Mouse (Mus musculus) MEL (cell line): ENCODE data around the gene Acox3. TPM values are rescaled to one million over a fixed set of nuclear protein-coding genes. Genes with fewer than 3 reads are reported as not detected.

Experiments used
- DNase-seq: peaks from one replicate; pipeline ENCODE4 v3.0.0; 2011; ENCODE audit warnings: low read depth, low spot score
- H3K27ac ChIP-seq: 2 replicates; pipeline ENCODE4 v1.5.1; 2012; ENCODE audit warnings: low read depth, mild to moderate bottlenecking, control low read depth, low read length, moderate library complexity; ENCODE audit not compliant: control insufficient read depth
- H3K27me3 ChIP-seq, 2 experiments: fragments of 150-350 bp in 1 of 2; sonication (generic) in 1 of 2; 2 replicates each; pipeline ENCODE4 v1.6.1; 2012; ENCODE audit warnings: low read length in 2 of 2, mild to moderate bottlenecking in 2 of 2, improper control_type of control experiment in 1 of 2, moderate library complexity in 1 of 2; ENCODE audit not compliant: insufficient read depth in 2 of 2, control insufficient read depth in 1 of 2
- H3K36me3 ChIP-seq, 2 experiments: 2 replicates each; pipeline ENCODE4 v1.6.1; 2012 to 2014; ENCODE audit warnings: low read length in 2 of 2, improper control_type of control experiment in 1 of 2, inconsistent platforms in 1 of 2, mild to moderate bottlenecking in 1 of 2; ENCODE audit not compliant: insufficient read depth in 2 of 2, control insufficient read depth in 1 of 2
- H3K4me1 ChIP-seq, 2 experiments: fragments of 150-350 bp in 1 of 2; sonication (generic) in 1 of 2; 2 replicates each; pipeline ENCODE4 v1.6.1; 2012; ENCODE audit warnings: low read length in 2 of 2, improper control_type of control experiment in 1 of 2, mild to moderate bottlenecking in 1 of 2; ENCODE audit not compliant: insufficient read depth in 2 of 2, control insufficient read depth in 1 of 2
- H3K4me3 ChIP-seq, 2 experiments: fragments of 150-350 bp in 1 of 2; sonication (generic) in 1 of 2; 2 replicates each; pipeline ENCODE4 v1.5.1; 2012; ENCODE audit warnings: low read depth in 2 of 2, low read length in 2 of 2, mild to moderate bottlenecking in 2 of 2, moderate library complexity in 2 of 2, control low read depth in 1 of 2, improper control_type of control experiment in 1 of 2; ENCODE audit not compliant: control insufficient read depth in 1 of 2, insufficient read depth in 1 of 2
- H3K79me2 ChIP-seq: 2 replicates; pipeline ENCODE4 v1.6.1; 2012; ENCODE audit warnings: mild to moderate bottlenecking, low read length, moderate library complexity; ENCODE audit not compliant: control insufficient read depth, poor library complexity, insufficient read depth
- H3K9ac ChIP-seq: 2 replicates; pipeline ENCODE4 v1.6.1; 2012; ENCODE audit warnings: low read depth, mild to moderate bottlenecking, control low read depth, low read length, moderate library complexity; ENCODE audit not compliant: control insufficient read depth, poor library complexity, severe bottlenecking
- H3K9me3 ChIP-seq: fragments of 150-350 bp; sonication (generic); replicated peaks from 2 replicates; pipeline ENCODE4 v1.6.1; 2012; ENCODE audit warnings: mild to moderate bottlenecking, low read length, improper control_type of control experiment, moderate library complexity; ENCODE audit not compliant: insufficient read depth
- BHLHE40 ChIP-seq: IDR thresholded peaks from 2 replicates; pipeline ENCODE4 v1.6.1; 2012; ENCODE audit warnings: low read depth, mild to moderate bottlenecking, inconsistent platforms, low read length, improper control_type of control experiment, borderline replicate concordance
- CHD2 ChIP-seq: IDR thresholded peaks from 2 replicates; pipeline ENCODE4 v1.6.1; 2011; ENCODE audit warnings: low read length, improper control_type of control experiment
- E2F4 ChIP-seq: IDR thresholded peaks from 2 replicates; pipeline ENCODE4 v1.6.1; 2011; ENCODE audit warnings: low read depth, low read length, improper control_type of control experiment, borderline replicate concordance
- ELF1 ChIP-seq: IDR thresholded peaks from 2 replicates; pipeline ENCODE4 v1.6.1; 2014; ENCODE audit warnings: low read depth, mild to moderate bottlenecking, inconsistent platforms, low read length, improper control_type of control experiment, moderate library complexity
- ETS1 ChIP-seq: IDR thresholded peaks from 2 replicates; pipeline ENCODE4 v1.6.1; 2012; ENCODE audit warnings: low read depth, mild to moderate bottlenecking, inconsistent platforms, low read length, improper control_type of control experiment, moderate library complexity
- GATA1 ChIP-seq: IDR thresholded peaks from 2 replicates; pipeline ENCODE4 v1.6.1; 2011; ENCODE audit warnings: low read depth, low read length, improper control_type of control experiment
- MAFK ChIP-seq: IDR thresholded peaks from 2 replicates; pipeline ENCODE4 v1.6.1; 2011; ENCODE audit warnings: low read depth, mild to moderate bottlenecking, low read length, improper control_type of control experiment, borderline replicate concordance
- MAX ChIP-seq: IDR thresholded peaks from 2 replicates; pipeline ENCODE4 v1.6.1; 2011; ENCODE audit warnings: low read length, improper control_type of control experiment
- MEF2A ChIP-seq: IDR thresholded peaks from 2 replicates; pipeline ENCODE4 v1.6.1; 2014; ENCODE audit warnings: low read depth, mild to moderate bottlenecking, inconsistent platforms, low read length, improper control_type of control experiment; ENCODE audit not compliant: poor library complexity, insufficient replicate concordance, severe bottlenecking; ENCODE audit errors: extremely low read depth
- MXI1 ChIP-seq: IDR thresholded peaks from 2 replicates; pipeline ENCODE4 v1.6.1; 2011; ENCODE audit warnings: mild to moderate bottlenecking, low read depth, low read length, improper control_type of control experiment
- NRF1 ChIP-seq: IDR thresholded peaks from 2 replicates; pipeline ENCODE4 v1.6.1; 2014; ENCODE audit warnings: low read depth, mild to moderate bottlenecking, inconsistent platforms, low read length, improper control_type of control experiment, moderate library complexity; ENCODE audit not compliant: poor library complexity, insufficient read depth, severe bottlenecking
- POLR2AphosphoS5 ChIP-seq: IDR thresholded peaks from 2 replicates; pipeline ENCODE4 v1.6.1; 2012; ENCODE audit warnings: low read depth, borderline replicate concordance, mild to moderate bottlenecking, inconsistent platforms, low read length, moderate library complexity, mixed read lengths
- SIN3A ChIP-seq: IDR thresholded peaks from 2 replicates; pipeline ENCODE4 v1.6.1; 2012; ENCODE audit warnings: low read length, improper control_type of control experiment, inconsistent platforms
- SMC3 ChIP-seq: IDR thresholded peaks from 2 replicates; pipeline ENCODE4 v1.6.1; 2011; ENCODE audit warnings: low read depth, low read length, improper control_type of control experiment
- TAL1 ChIP-seq: IDR thresholded peaks from 2 replicates; pipeline ENCODE4 v1.6.1; 2012; ENCODE audit warnings: mild to moderate bottlenecking, inconsistent platforms, low read length, moderate library complexity, mixed read lengths
- TBP ChIP-seq: IDR thresholded peaks from 2 replicates; pipeline ENCODE4 v1.8.0; 2011; ENCODE audit warnings: low read depth, low read length, improper control_type of control experiment
- USF1 ChIP-seq: IDR thresholded peaks from 2 replicates; pipeline ENCODE4 v1.6.1; 2014; ENCODE audit warnings: low read depth, mild to moderate bottlenecking, inconsistent platforms, low read length, improper control_type of control experiment, moderate library complexity
- USF2 ChIP-seq, 2 experiments: IDR thresholded peaks; 2 replicates each; pipeline ENCODE4 v1.6.1; 2011 to 2012; ENCODE audit warnings: improper control_type of control experiment in 2 of 2, low read length in 2 of 2, borderline replicate concordance in 1 of 2, inconsistent platforms in 1 of 2, low read depth in 1 of 2, mild to moderate bottlenecking in 1 of 2; ENCODE audit not compliant: insufficient read depth in 1 of 2
- ZKSCAN1 ChIP-seq: IDR thresholded peaks from 2 replicates; pipeline ENCODE4 v1.6.1; 2012; ENCODE audit warnings: low read depth, mild to moderate bottlenecking, inconsistent platforms, low read length, improper control_type of control experiment, moderate library complexity
- ZMIZ1 ChIP-seq: IDR thresholded peaks from 2 replicates; pipeline ENCODE4 v1.6.1; 2012; ENCODE audit warnings: low read depth, mild to moderate bottlenecking, inconsistent platforms, low read length, improper control_type of control experiment, moderate library complexity
- polyA plus RNA-seq, 2 experiments: library from polyadenylated mRNA; stranded (reverse) in 1 of 2; unstranded in 1 of 2; fragments of >175 nt in 1 of 2; fragments of >200 nt in 1 of 2; gene quantifications; 2 replicates each; pipeline versions ENCODE4 v1.2.1 to v1.2.4; 2012; ENCODE audit warnings: low replicate concordance in 2 of 2, low read depth in 1 of 2; ENCODE audit not compliant: insufficient read length in 2 of 2, insufficient read depth in 1 of 2, missing spikeins in 1 of 2
- total RNA-seq: library from RNA; depleted of rRNA; stranded (reverse); fragments of 300-350 nt; gene quantifications from 2 replicates; pipeline ENCODE4 v1.2.3, GENCODE M21; 2012

The Acox3 gene
- total and polyA plus RNA-seq, 3 experiments = 6.5 to 11.4 TPM; not detected in 1

DNA sequence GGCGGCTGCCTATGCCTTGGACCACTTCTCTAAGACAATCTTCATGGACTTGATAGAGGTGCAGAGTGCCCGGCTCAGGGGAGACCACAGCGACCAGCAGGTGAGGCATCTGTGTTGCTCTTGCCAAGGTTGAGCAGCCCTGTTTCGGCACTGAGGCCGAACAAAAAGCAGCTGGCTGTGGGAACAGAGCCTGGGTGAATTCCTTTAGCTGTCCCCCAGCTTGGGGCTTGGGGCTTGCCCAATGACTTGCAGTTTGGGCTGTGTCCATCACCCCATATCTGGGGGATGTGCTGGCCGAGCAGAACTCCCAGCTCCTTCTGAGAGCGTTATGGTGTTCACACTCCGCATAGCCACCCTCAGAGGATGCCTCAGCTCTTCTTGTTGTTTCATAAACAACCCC, 18.7 kb downstream of the Acox3 start:
- Histone ChIP-seq H3K4me1 (no peaks in the 10 kb centered on the region), H3K36me3 (no peaks in the 10 kb centered on the region), H3K9ac (no peak overlapping the region), H3K27me3 (no peaks in the 10 kb centered on the region), H3K9me3 (no peaks in the 10 kb centered on the region), H3K79me2 (no peaks in the 10 kb centered on the region), H3K27ac (no peak overlapping the region), H3K4me3 (no peak overlapping the region)
- DNase-seq = no peak
- no peak for TF ChIP-seq POLR2AphosphoS5

DNA sequence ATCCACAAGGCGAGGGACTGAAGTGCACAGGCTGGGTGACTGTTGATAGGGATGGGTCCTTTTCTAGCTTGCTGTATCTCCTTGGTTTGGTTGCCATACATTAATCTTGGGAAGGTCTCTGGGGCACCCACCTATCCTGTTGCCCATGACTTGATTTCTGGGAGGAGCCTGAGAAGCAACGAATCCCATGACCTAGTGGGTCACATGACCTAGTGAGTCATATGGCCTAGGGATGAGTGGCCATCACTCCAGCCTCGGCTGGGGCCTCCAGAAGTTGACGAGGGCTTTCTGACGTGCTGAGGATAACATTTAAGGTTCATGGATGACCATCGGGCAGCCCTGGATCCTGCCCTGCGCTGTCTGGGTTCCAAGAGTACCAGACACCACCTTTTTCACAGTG, 22.5 kb downstream of the Acox3 start:
- H3K36me3 ChIP-seq = no peaks in the 10 kb centered on the region
- no peaks in the 10 kb centered on the region for H3K4me1 ChIP-seq
- H3K27me3 ChIP-seq = no peaks in the 10 kb centered on the region
- DNase-seq = no peak
- no peaks in the 10 kb centered on the region for H3K9me3 ChIP-seq
- no peaks in the 10 kb centered on the region for H3K79me2 ChIP-seq
- TF ChIP-seq NRF1 (no peak), USF1 (peak; percentile 22; the same call in 1 of the 2 replicates)
- H3K27ac ChIP-seq = no peak overlapping the region
- no peak overlapping the region for H3K9ac ChIP-seq
- H3K4me3 ChIP-seq = no peak overlapping the region

DNA sequence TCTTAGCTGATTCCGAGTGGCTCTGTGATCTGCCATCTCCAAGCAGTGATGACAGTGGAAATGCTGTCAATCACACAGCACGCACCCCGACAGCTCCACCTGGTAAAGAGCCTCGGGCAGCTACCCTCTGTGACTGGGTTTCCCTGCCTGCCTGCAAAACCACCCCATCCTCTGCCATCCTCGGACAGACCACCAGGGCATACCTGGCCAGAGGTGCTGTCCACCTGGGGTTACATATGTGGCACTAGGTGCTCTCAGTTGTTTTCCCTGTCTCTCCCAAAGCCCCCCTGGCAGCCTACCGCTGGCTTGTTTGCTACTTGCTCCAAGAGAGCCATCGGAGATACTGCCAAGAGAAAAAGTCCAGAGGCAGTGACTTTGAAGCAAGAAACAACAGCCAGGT, 24.0 kb downstream of the Acox3 start:
- no peaks in the 10 kb centered on the region for H3K27me3 ChIP-seq
- H3K79me2 ChIP-seq = no peaks in the 10 kb centered on the region
- no peak overlapping the region for H3K27ac ChIP-seq
- H3K4me1 ChIP-seq = no peaks in the 10 kb centered on the region
- H3K36me3 ChIP-seq = no peaks in the 10 kb centered on the region
- no peak overlapping the region for H3K9ac ChIP-seq
- H3K9me3 ChIP-seq = no peaks in the 10 kb centered on the region
- TF ChIP-seq SMC3 (no peak), MXI1 (no peak), ELF1 (no peak), GATA1 (no peak), MAX (no peak), TAL1 (no peak), ETS1 (no peak), ZKSCAN1 (no peak), ZMIZ1 (no peak), MEF2A (no peak), NRF1 (no peak), MAFK (no peak), BHLHE40 (no peak), SIN3A (no peak), POLR2AphosphoS5 (no peak), E2F4 (no peak), TBP (no peak), USF2 (IDR thresholded peaks at IDR 0.05; ENCODE audit: borderline replicate concordance in 1 of 2, insufficient read depth in 1 of 2, low read depth in 1 of 2, low read length in 2 of 2) (no peak), CHD2 (no peak)
- no peak for DNase-seq
- H3K4me3 ChIP-seq = no peak overlapping the region
